Mouse (Mus musculus): ENCODE measurements around the gene Gm14124. TPM values are rescaled to one million over a fixed set of nuclear protein-coding genes. Genes with fewer than 3 reads are reported as not detected.
"Not testable (repeated sequence)": the region's sequence is repeated elsewhere in the genome, so short reads cannot be mapped to it uniquely, and the experiment has no call there.

Gene Gm14124
- total and polyA plus RNA-seq, 2 experiments from 2014 or later = 0.62 TPM; not detected in 1

- Histone ChIP-seq H3K9me3 (ENCODE audit: low read length) (no peaks in the 10 kb centered on the region), H3K27ac (ENCODE audit: low read depth, low read length) (no peak overlapping the region), H3K4me3 (ENCODE audit: low read depth, low read length) (no peak overlapping the region), H3K4me2 (ENCODE audit: low read depth) (no peak overlapping the region), H3K36me3 (ENCODE audit: insufficient read depth) (no peaks in the 10 kb centered on the region), H3K27me3 (ENCODE audit: insufficient read depth, low read length) (no peaks in the 10 kb centered on the region), H3K9ac (no peak overlapping the region), H3K4me1 (ENCODE audit: insufficient read depth) (no peaks in the 10 kb centered on the region)
- DNase-seq (no peak), ATAC-seq (no peak)
- WGBS = 89% methylated on average over 6 of the region's 6 CpGs
- no peak for TF ChIP-seq CTCF (IDR thresholded peaks at IDR 0.05; ENCODE audit: low read depth)
Measured at GRCm38 (mm10) chr2:150293669-150294068, 36.4 kb downstream of the Gm14124 start.

- Histone ChIP-seq H3K36me3 (ENCODE audit: insufficient read depth) (no peaks in the 10 kb centered on the region), H3K4me3 (ENCODE audit: low read depth, low read length) (no peak overlapping the region), H3K4me2 (ENCODE audit: low read depth) (no peak overlapping the region), H3K9me3 (ENCODE audit: low read length) (no peaks in the 10 kb centered on the region), H3K27me3 (ENCODE audit: insufficient read depth, low read length) (no peaks in the 10 kb centered on the region), H3K9ac (no peak overlapping the region), H3K4me1 (ENCODE audit: insufficient read depth) (no peaks in the 10 kb centered on the region), H3K27ac (ENCODE audit: low read depth, low read length) (no peak overlapping the region)
- DNase-seq = no peak
- no peak for ATAC-seq
- TF ChIP-seq CTCF (IDR thresholded peaks at IDR 0.05; ENCODE audit: low read depth) = no peak
- 48% methylated on average over 1 of the region's 1 CpGs for WGBS
Measured at GRCm38 (mm10) chr2:150299096-150299495, 41.8 kb downstream of the Gm14124 start.

DNA sequence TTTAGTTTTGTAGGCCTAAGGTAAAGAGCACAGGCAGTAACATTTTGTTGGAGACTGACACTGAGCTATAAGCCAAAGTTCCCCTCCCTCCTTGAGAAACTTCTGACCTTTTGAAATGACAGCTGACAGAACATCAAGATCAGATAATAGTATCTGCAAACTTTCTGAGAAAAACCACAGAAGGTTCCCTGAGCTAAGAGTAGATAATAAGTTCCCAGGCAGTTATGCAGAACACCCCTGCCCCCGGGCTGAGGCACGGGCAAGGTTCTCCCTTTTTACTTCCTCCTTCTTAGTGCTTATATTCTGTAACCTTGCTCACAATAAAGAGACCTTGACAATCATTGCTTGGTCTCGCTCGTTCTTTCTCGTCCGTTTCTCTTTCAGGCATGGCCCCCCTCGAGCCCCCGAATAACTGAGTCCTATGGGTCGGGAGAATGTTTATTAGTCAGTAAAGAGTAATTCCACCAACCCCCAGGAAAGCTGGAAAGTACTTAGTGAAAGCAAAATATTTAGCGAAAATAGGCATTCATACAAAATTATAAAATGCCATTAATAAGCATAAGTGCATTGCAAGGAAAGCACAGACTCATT, 50.0 kb downstream of the Gm14124 start:
- Histone ChIP-seq H3K4me1 (ENCODE audit: insufficient read depth) (no peaks in the 10 kb centered on the region), H3K27ac (ENCODE audit: low read depth, low read length) (no peak overlapping the region), H3K9ac (no peak overlapping the region), H3K4me2 (ENCODE audit: low read depth) (no peak overlapping the region), H3K36me3 (ENCODE audit: insufficient read depth) (no peaks in the 10 kb centered on the region), H3K4me3 (ENCODE audit: low read depth, low read length) (no peak overlapping the region), H3K27me3 (ENCODE audit: insufficient read depth, low read length) (no peaks in the 10 kb centered on the region), H3K9me3 (ENCODE audit: low read length) (no peaks in the 10 kb centered on the region)
- no peak for ATAC-seq
- no peak for TF ChIP-seq CTCF (IDR thresholded peaks at IDR 0.05; ENCODE audit: low read depth)
- no peak for DNase-seq
- 90% methylated on average over 10 of the region's 10 CpGs for WGBS

GRCm38 (mm10) chr2:150310952-150311884, 53.9 kb downstream of the Gm14124 start:
- H3K36me3 ChIP-seq (ENCODE audit: insufficient read depth); H3K27ac ChIP-seq (ENCODE audit: low read depth, low read length); H3K4me1 ChIP-seq (ENCODE audit: insufficient read depth); H3K9me3 ChIP-seq (ENCODE audit: low read length); H3K27me3 ChIP-seq (ENCODE audit: insufficient read depth, low read length): not testable (repeated sequence)
- Histone ChIP-seq H3K4me3 (ENCODE audit: low read depth, low read length) (peak overlapping the region; percentile 41), H3K4me2 (ENCODE audit: low read depth) (peak overlapping the region; percentile 51), H3K9ac (peak overlapping the region; percentile 54)
- peak; percentile 99 for ATAC-seq
- peak; percentile 82 for DNase-seq
- 16% methylated on average over 19 of the region's 19 CpGs for WGBS

GRCm38 (mm10) chr2:150316140-150316539, 58.8 kb downstream of the Gm14124 start:
- no peaks in the 10 kb centered on the region for H3K4me1 ChIP-seq (ENCODE audit: insufficient read depth)
- H3K9me3 ChIP-seq (ENCODE audit: low read length) = peaks cover 17% of the 10 kb centered on the region
- no peak overlapping the region for H3K9ac ChIP-seq
- H3K36me3 ChIP-seq (ENCODE audit: insufficient read depth) = peaks cover 6% of the 10 kb centered on the region; the same call in 1 of the 2 replicates
- H3K27me3 ChIP-seq (ENCODE audit: insufficient read depth, low read length) = no peaks in the 10 kb centered on the region
- H3K4me2 ChIP-seq (ENCODE audit: low read depth) = no peak overlapping the region
- ATAC-seq (no peak), DNase-seq (no peak)
- no peak overlapping the region for H3K4me3 ChIP-seq (ENCODE audit: low read depth, low read length)
- no peak for TF ChIP-seq CTCF (IDR thresholded peaks at IDR 0.05; ENCODE audit: low read depth)
- H3K27ac ChIP-seq (ENCODE audit: low read depth, low read length) = no peak overlapping the region

DNA sequence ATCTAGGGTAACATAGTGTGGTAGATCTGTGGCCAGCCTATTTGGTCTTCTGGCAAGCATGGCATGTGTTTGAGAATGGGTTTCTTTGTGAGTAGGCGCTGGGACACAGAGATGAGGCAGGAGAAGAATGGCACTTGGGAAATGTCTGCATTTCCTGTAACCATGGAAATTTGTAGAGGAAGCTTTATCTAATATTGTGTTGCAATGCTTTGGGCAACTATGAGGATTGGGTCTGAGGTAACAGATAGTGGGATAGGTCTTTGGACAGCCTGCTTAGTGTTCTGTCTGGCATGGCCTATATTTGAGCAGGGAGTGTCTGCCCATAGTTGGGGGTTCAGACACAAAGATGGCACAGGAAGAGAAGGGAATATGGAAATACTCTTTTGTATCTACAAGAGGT, 61.7 kb downstream of the Gm14124 start:
- Histone ChIP-seq H3K36me3 (ENCODE audit: insufficient read depth) (peaks cover 10% of the 10 kb centered on the region), H3K4me1 (ENCODE audit: insufficient read depth) (no peaks in the 10 kb centered on the region), H3K9me3 (ENCODE audit: low read length) (peaks cover 31% of the 10 kb centered on the region), H3K9ac (no peak overlapping the region), H3K4me3 (ENCODE audit: low read depth, low read length) (no peak overlapping the region), H3K27ac (ENCODE audit: low read depth, low read length) (no peak overlapping the region), H3K4me2 (ENCODE audit: low read depth) (no peak overlapping the region), H3K27me3 (ENCODE audit: insufficient read depth, low read length) (no peaks in the 10 kb centered on the region)
- WGBS = 100% methylated on average over 1 of the region's 1 CpGs
- TF ChIP-seq CTCF (IDR thresholded peaks at IDR 0.05; ENCODE audit: low read depth) = no peak
- DNase-seq (no peak), ATAC-seq (no peak)

Other genes starting within 250 kb of the Gm14124 start
- gene Zfp120, start 120.8 kb upstream of the Gm14124 start, total RNA-seq (2014; rRNA removed) = 10.2 and 15.6 TPM in 2 replicates
- gene Zfp120, start 120.8 kb upstream of the Gm14124 start, polyA plus RNA-seq (2015; fragmentation: Nextera tagmentation; extraction: Ambion mirVana) = 6.3 and 9.0 TPM in 2 replicates
- not detected in 2 replicates for gene Gm10770, start 77.8 kb upstream of the Gm14124 start, total RNA-seq (2014; rRNA removed)
- gene Gm10770, start 77.8 kb upstream of the Gm14124 start, polyA plus RNA-seq (2015; fragmentation: Nextera tagmentation; extraction: Ambion mirVana) = not detected in 2 replicates
- gene Gm14139, start 75.8 kb upstream of the Gm14124 start, total RNA-seq (2014; rRNA removed) = 0.33 TPM in 1 of 2 replicates, not detected in the other
- gene Gm14139, start 75.8 kb upstream of the Gm14124 start, polyA plus RNA-seq (2015; fragmentation: Nextera tagmentation; extraction: Ambion mirVana) = 0.11 TPM in 1 of 2 replicates, not detected in the other
- 5.8 and 7.4 TPM in 2 replicates for gene Zfp937, start 39.4 kb upstream of the Gm14124 start, total RNA-seq (2014; rRNA removed)
- gene Zfp937, start 39.4 kb upstream of the Gm14124 start, polyA plus RNA-seq (2015; fragmentation: Nextera tagmentation; extraction: Ambion mirVana) = 4.1 and 6.3 TPM in 2 replicates
- gene Gm21994, start 1.9 kb upstream of the Gm14124 start, total RNA-seq (2014; rRNA removed) = 0.90 and 4.5 TPM in 2 replicates
- gene Gm21994, start 1.9 kb upstream of the Gm14124 start, polyA plus RNA-seq (2015; fragmentation: Nextera tagmentation; extraction: Ambion mirVana) = 2.0 and 2.1 TPM in 2 replicates
- gene Gm10130, start 66.2 kb downstream of the Gm14124 start, total RNA-seq (2014; rRNA removed) = 4.7 TPM in 1 of 2 replicates, not detected in the other
- 1.4 and 1.5 TPM in 2 replicates for gene Gm10130, start 66.2 kb downstream of the Gm14124 start, polyA plus RNA-seq (2015; fragmentation: Nextera tagmentation; extraction: Ambion mirVana)
- gene 3300002I08Rik, start 105.2 kb downstream of the Gm14124 start, total RNA-seq (2014; rRNA removed) = 18.3 and 21.6 TPM in 2 replicates
- gene 3300002I08Rik, start 105.2 kb downstream of the Gm14124 start, polyA plus RNA-seq (2015; fragmentation: Nextera tagmentation; extraction: Ambion mirVana) = 10.4 and 11.0 TPM in 2 replicates
- 6.6 and 7.4 TPM in 2 replicates for gene Zfp442, start 194.0 kb downstream of the Gm14124 start, total RNA-seq (2014; rRNA removed)
- 3.2 and 4.5 TPM in 2 replicates for gene Zfp442, start 194.0 kb downstream of the Gm14124 start, polyA plus RNA-seq (2015; fragmentation: Nextera tagmentation; extraction: Ambion mirVana)
- not detected in 2 replicates for gene Zfp345, start 227.6 kb downstream of the Gm14124 start, total RNA-seq (2014; rRNA removed)
- 0.05 TPM in 1 of 2 replicates, not detected in the other for gene Zfp345, start 227.6 kb downstream of the Gm14124 start, polyA plus RNA-seq (2015; fragmentation: Nextera tagmentation; extraction: Ambion mirVana)

Data from forebrain, postnatal 0 days (tissue).